Mouse (Mus musculus): ENCODE data around the gene Cmss1. TPM values are rescaled to one million over a fixed set of nuclear protein-coding genes. Genes with fewer than 3 reads are reported as not detected.
A peak's percentile ranks its signal among the peaks of the same experiment; 100 is the strongest.

Gene Cmss1
- total and polyA plus RNA-seq, 2 experiments: 3.1 to 7.8 TPM

DNA sequence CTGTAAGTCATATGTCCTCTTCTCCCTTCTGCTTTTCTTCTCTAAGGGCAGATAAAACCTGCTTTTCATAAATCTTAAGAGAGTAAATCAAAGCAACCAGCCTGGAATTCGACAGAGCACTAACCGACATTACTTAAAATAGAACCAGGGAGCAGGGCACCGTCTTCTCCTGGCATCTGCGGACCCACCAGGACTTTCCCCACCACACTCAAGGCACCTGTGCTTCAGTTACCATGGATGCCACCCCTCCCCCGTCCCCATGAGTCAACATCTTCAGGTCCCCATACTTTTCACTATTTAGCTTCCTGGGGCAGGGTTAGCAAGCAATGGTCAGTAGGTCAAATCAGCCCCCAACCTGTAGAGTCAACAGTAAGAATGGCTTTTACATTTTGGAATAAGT is 177.7 kb downstream of the Cmss1 start:
- Histone ChIP-seq H3K27ac (replicated peaks; ENCODE audit: insufficient read depth, low read depth, low read length) (no peak overlapping the region), H3K36me3 (ENCODE audit: control insufficient read depth, insufficient read depth, low read length) (no peaks in the 10 kb centered on the region), H3K79me2 (ENCODE audit: control insufficient read depth, insufficient read depth, low read length) (no peaks in the 10 kb centered on the region), H3K4me3 (ENCODE audit: insufficient read depth, low read depth, low read length) (no peak overlapping the region), H3K27me3 (ENCODE audit: control insufficient read depth, insufficient read depth, low read length) (no peaks in the 10 kb centered on the region), H3K9ac (ENCODE audit: low read depth, low read length) (no peak overlapping the region), H3K4me1 (ENCODE audit: control insufficient read depth, insufficient read depth, low read length) (no peaks in the 10 kb centered on the region; the same call in 1 of the 2 replicates)
- no peak for DNase-seq (ENCODE audit: extremely low read depth, low read depth, low spot score)
- TF ChIP-seq CTCF (IDR thresholded peaks at IDR 0.05; ENCODE audit: low read depth, low read length): no peak
- no peak for TF ChIP-seq POLR2A (IDR thresholded peaks at IDR 0.05; ENCODE audit: extremely low read depth, insufficient read depth, low read length)
- 81% methylated on average over 5 of the region's 5 CpGs for WGBS

DNA sequence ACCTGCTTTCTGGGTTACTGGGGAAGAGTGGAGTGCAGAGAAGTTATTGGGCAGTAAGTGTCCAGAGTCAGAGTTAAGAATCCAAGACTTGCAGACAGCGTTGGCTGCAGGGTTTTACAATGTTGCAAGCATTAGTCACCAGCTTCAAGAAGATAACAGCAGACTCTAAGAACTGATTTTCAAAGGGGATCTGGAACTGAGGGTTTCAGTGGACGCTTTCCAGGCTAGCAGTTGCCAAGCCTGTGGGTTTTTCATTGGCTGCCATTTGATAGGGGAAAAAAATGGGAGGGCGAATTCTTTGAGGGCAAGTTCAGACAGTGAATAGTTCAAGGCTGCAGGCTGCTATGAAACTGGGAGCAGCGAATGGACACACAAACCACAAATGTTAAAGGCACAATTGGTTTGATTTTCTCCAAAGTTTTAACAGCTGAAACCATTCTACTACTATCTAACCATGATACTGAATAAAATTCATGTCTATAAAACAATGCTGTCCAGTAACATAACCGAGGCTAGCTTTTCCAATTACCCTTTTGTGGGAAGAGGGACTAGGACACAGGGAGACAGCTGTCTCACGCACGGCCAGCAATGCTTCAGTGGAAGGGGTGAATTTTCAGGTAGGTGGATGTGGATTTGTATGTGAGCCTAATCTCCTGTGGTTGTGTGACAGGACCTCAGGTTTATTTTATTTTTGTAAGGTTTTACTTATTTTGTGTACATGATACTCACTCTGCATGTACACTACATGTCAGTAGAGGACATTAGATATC is 179.0 kb downstream of the Cmss1 start:
- no peak overlapping the region for H3K4me3 ChIP-seq (ENCODE audit: insufficient read depth, low read depth, low read length)
- WGBS: 81% methylated on average over 7 of the region's 7 CpGs
- DNase-seq (ENCODE audit: extremely low read depth, low read depth, low spot score): peak; percentile 25
- H3K4me1 ChIP-seq (ENCODE audit: control insufficient read depth, insufficient read depth, low read length): no peaks in the 10 kb centered on the region
- H3K27ac ChIP-seq (replicated peaks; ENCODE audit: insufficient read depth, low read depth, low read length): no peak overlapping the region
- no peaks in the 10 kb centered on the region for H3K36me3 ChIP-seq (ENCODE audit: control insufficient read depth, insufficient read depth, low read length)
- H3K79me2 ChIP-seq (ENCODE audit: control insufficient read depth, insufficient read depth, low read length): no peaks in the 10 kb centered on the region
- H3K9ac ChIP-seq (ENCODE audit: low read depth, low read length): no peak overlapping the region
- TF ChIP-seq CTCF (IDR thresholded peaks at IDR 0.05; ENCODE audit: low read depth, low read length) (no peak), POLR2A (IDR thresholded peaks at IDR 0.05; ENCODE audit: extremely low read depth, insufficient read depth, low read length) (no peak)
- no peaks in the 10 kb centered on the region for H3K27me3 ChIP-seq (ENCODE audit: control insufficient read depth, insufficient read depth, low read length)

DNA sequence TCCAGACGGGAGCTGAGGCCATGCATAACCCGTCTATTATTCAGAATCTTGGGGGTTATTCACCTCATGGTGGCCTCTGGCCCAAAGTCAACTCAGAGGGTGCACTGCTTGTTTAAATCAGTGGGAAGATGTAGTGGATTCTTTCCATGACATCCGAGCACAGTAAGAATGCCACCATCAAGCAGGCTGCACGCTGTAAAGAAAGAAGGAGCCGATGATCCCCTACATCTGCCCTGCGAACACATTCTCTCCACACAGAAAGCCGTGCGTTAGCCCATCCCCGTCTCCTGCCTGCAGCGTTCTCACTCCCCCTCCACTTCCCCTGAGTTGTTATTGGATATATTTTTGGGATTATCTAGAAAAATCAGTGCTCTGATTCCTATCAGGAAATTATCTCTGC is 180.0 kb downstream of the Cmss1 start:
- H3K27ac ChIP-seq (replicated peaks; ENCODE audit: insufficient read depth, low read depth, low read length): no peak overlapping the region
- no peaks in the 10 kb centered on the region for H3K27me3 ChIP-seq (ENCODE audit: control insufficient read depth, insufficient read depth, low read length)
- no peaks in the 10 kb centered on the region for H3K36me3 ChIP-seq (ENCODE audit: control insufficient read depth, insufficient read depth, low read length)
- DNase-seq (ENCODE audit: extremely low read depth, low read depth, low spot score): no peak
- no peak overlapping the region for H3K4me3 ChIP-seq (ENCODE audit: insufficient read depth, low read depth, low read length)
- H3K79me2 ChIP-seq (ENCODE audit: control insufficient read depth, insufficient read depth, low read length): no peaks in the 10 kb centered on the region
- no peaks in the 10 kb centered on the region for H3K4me1 ChIP-seq (ENCODE audit: control insufficient read depth, insufficient read depth, low read length)
- no peak for TF ChIP-seq POLR2A (IDR thresholded peaks at IDR 0.05; ENCODE audit: extremely low read depth, insufficient read depth, low read length)
- no peak for TF ChIP-seq CTCF (IDR thresholded peaks at IDR 0.05; ENCODE audit: low read depth, low read length)
- WGBS: 93% methylated on average over 10 of the region's 10 CpGs
- H3K9ac ChIP-seq (ENCODE audit: low read depth, low read length): no peak overlapping the region

DNA sequence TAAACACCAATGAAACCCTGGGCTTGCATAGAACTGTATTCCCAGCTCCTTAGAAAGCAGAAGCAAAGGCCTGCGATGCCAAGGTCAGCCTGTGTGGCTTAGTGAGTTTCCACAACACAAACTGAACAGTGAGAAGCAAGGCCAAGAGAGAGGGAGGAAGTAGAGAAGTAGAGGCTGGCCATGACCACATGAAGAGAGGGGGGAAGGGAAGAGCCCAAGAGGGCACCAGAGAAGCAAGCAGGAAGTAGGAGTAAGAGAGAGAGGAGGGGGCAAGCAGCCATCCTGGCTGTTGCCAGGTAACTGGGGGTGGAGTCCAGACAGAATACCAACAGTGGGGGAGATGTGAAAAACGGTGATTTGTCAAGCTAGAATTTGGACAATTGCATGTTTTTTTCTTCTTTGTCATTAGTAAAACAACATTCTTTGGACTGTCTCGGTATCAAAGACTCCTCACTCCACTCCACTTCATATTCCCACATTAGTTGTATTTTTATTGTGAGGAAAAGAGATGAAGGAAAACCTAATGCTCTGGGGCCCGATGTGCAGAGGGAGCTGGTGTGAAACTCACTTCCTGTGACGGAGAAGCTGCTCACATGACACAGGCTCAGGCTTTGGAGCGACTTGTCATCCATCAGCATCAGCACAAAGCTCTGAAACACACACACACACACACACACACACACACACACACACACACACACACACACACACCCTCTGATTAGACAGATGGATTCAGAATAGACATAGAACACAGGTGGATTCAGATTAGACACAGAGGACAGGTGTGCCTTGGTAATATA is 183.5 kb downstream of the Cmss1 start:
- no peak for TF ChIP-seq CTCF (IDR thresholded peaks at IDR 0.05; ENCODE audit: low read depth, low read length)
- no peak for TF ChIP-seq POLR2A (IDR thresholded peaks at IDR 0.05; ENCODE audit: extremely low read depth, insufficient read depth, low read length)
- H3K4me3 ChIP-seq (ENCODE audit: insufficient read depth, low read depth, low read length): no peak overlapping the region
- 0 out of 2 replicates have a peak overlapping the region, but pooled peaks have one; percentile 6 for H3K27ac ChIP-seq (replicated peaks; ENCODE audit: insufficient read depth, low read depth, low read length)
- 76% methylated on average over 6 of the region's 6 CpGs for WGBS
- no peaks in the 10 kb centered on the region for H3K36me3 ChIP-seq (ENCODE audit: control insufficient read depth, insufficient read depth, low read length)
- H3K79me2 ChIP-seq (ENCODE audit: control insufficient read depth, insufficient read depth, low read length): no peaks in the 10 kb centered on the region
- no peaks in the 10 kb centered on the region for H3K4me1 ChIP-seq (ENCODE audit: control insufficient read depth, insufficient read depth, low read length)
- DNase-seq (ENCODE audit: extremely low read depth, low read depth, low spot score): peak; percentile 19
- no peaks in the 10 kb centered on the region for H3K27me3 ChIP-seq (ENCODE audit: control insufficient read depth, insufficient read depth, low read length)
- H3K9ac ChIP-seq (ENCODE audit: low read depth, low read length): no peak overlapping the region

DNA sequence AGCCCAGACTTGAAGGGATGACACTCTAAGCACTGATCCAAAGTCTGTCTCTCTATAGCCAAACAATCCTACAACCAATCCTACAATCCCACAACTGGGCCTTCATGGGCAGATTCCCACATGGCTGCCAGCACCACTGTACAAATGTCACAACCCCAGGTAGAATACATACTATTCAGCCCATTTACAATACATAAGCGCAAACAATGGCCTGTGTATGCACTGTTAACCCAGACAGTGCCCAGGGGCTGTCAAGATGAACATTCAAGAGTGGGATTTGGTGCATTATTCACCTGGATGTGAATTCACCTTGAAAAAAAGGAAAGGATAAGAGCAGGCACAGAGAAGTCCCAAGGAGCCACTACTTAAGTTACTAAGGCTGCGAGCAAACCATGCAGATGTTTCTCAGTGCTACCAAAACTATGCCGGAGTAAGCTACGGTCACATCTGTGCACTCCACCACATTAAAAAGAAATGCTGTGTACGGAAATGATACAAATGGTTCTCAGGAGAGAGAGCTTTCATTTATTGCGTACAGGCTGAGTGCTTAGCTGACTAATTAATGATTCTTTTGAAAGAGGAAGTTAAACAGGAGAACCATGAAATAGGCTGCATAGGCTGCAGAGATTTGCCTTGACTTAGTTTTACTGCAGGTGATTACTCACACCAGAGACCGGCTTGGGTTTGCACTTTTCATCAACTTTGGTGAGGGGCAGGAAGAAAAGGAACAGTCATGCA is 184.8 kb downstream of the Cmss1 start:
- peak; percentile 6 for DNase-seq (ENCODE audit: extremely low read depth, low read depth, low spot score)
- H3K27ac ChIP-seq (replicated peaks; ENCODE audit: insufficient read depth, low read depth, low read length): no peak overlapping the region
- TF ChIP-seq POLR2A (IDR thresholded peaks at IDR 0.05; ENCODE audit: extremely low read depth, insufficient read depth, low read length) (no peak), CTCF (IDR thresholded peaks at IDR 0.05; ENCODE audit: low read depth, low read length) (no peak)
- no peaks in the 10 kb centered on the region for H3K27me3 ChIP-seq (ENCODE audit: control insufficient read depth, insufficient read depth, low read length)
- no peaks in the 10 kb centered on the region for H3K36me3 ChIP-seq (ENCODE audit: control insufficient read depth, insufficient read depth, low read length)
- no peaks in the 10 kb centered on the region for H3K4me1 ChIP-seq (ENCODE audit: control insufficient read depth, insufficient read depth, low read length)
- no peak overlapping the region for H3K9ac ChIP-seq (ENCODE audit: low read depth, low read length)
- H3K79me2 ChIP-seq (ENCODE audit: control insufficient read depth, insufficient read depth, low read length): no peaks in the 10 kb centered on the region
- no peak overlapping the region for H3K4me3 ChIP-seq (ENCODE audit: insufficient read depth, low read depth, low read length)
- 91% methylated on average over 7 of the region's 7 CpGs for WGBS
